Mouse (Mus musculus): ENCODE data around the gene BC037034.

BC037034 gene

DNA sequence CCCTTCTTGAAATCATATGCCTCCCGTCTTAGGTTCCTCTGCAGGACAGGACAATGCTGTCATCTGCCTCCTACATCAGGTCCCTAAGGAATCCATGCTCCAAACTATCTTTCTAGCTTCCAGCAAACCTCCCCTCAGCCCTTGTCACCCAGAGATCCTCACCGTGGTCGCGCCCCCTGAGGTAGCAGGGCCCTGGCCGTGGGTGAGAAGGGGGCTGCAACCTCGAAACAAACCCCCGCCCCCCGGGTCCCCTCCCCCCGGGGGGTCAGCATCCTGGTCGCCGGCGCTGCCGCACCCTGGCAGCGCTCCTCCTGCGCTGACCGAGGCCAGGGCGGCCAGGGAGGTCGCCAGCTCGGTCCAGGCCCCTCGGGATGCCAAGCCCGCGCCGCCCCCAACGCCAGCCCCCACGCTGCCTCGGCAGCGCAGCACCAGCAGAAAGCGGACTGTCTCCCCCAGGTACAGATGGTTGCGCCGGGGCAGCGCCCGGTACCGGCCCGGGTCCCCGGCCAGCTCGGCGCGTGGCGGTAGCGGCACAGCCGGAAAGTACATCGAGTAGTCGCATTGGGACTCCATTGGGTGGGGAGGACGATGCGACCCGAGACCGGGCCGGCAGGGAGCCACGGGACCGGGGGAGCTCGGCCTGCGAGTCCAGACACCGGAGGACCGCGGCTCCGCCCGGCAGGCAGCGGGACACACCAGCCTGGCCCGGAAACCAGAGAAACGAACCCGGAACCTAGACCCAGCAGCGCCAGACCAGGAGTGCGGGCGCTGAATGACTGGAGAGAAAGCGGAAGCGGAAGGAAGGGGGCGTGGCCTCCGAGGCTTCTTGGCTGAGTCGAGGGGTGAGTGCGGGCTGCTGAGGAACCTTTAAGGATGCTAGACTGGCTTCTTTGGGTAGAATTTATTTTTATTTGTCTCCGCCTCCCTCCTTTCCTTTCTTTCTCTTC lies at the start of gene BC037034:
TSS of gene BC037034 (minus strand) at position 774 of the 947 bp plus-strand sequence.
- peak; percentile 71 to 86 for DNase-seq (ENCODE audit: low read depth in 1 of 2, low spot score in 2 of 2)

DNA sequence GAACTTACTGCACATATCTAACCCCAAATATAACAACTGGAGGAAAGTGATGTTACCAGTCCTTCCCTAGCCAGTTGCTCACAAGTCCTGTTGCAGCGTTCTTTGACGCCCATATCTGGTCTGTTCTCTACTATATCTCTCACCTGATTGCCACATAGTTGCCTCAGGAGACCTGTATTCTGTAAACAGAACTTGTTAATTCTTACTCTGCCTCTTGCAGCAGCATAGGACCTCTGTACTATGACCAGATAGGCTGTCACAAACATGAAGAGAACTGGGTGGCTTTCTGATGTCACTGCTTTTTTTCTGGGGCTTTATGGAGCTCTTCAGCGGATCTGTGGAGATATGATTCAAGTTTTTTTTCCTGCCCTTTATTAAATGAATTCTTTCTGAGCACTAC lies 49.0 kb upstream of the BC037034 start:
- no peak for DNase-seq (ENCODE audit: low read depth in 1 of 2, low spot score in 2 of 2)

DNA sequence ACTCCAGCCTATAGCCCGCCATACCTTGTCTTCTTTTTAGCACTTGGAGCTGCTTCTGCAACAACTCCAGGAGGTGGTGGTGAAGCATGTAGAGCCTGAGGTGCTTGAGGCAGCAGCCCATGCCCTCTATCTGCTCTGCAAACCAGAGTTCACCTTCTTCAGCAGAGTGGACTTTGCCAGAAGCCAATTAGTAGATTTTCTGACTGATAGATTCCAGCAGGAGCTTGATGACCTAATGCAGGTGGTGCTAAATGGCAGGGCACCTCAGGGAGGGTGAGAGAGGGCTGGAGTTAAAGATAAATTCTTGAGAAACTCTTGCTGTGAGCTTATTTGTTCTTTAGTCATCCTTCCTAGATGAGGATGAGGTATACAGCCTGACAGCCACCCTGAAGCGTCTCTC lies 35.8 kb upstream of the BC037034 start:
- DNase-seq (ENCODE audit: low read depth in 1 of 2, low spot score in 2 of 2), result no peak

DNA sequence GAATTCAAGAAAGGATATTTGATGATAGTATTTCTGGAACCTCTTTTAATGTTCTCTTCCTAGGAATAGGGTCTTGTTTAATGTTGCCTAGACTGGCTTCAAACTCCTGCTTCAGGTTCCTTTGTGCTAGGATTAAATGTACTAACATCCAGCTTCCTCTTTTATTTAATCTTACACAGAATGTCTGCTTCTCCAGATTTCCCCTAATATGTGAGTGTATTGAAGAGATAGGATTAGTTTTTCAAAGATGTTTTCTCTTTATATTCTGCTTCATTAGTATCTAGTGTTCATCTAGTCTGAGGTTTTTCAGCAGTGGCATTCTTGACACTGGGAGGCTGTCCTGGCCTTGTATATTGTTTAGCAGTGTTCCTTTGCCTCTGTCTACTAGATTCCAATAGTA lies 30.3 kb upstream of the BC037034 start:
- DNase-seq (ENCODE audit: low read depth in 1 of 2, low spot score in 2 of 2), result no peak

DNA sequence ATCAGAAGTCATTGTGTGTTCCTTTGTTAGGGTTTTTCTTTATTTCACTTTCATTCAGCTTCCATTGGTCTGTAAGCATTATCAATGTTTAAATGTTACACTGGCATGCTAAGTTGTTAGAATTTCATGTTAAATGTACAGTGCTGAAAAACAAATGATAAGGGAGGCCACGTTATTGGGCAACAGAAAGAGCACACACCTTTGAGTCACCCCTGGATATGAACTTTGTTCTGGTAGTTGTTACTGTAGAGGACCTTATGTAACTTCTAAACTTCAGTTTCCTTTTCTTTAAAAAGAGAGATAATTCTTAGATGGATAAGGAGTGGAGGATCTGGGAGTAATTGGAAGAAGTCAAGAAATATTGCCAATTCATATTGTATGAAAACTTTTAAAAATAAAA lies 27.8 kb upstream of the BC037034 start:
- DNase-seq (ENCODE audit: low read depth in 1 of 2, low spot score in 2 of 2), result no peak

DNA sequence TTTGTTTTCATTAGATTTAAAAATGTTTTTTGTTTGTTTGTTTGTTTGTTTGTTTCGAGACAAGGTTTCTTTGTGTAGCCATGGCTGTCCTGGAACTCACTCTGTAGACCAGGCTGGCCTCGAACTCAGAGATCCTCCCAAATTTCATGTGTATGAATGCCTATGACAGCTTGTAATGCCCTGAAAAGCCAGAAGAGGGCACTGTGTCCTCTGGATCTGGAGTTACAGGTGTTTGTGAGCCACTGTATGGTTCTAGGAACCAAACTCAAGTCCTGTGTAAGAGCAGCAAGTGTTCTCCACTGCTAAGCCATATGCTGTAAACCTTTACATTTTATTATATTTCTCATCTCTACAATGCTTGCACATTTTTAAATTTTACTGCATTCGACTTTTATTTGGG lies 24.0 kb upstream of the BC037034 start:
- no peak for DNase-seq (ENCODE audit: low read depth in 1 of 2, low spot score in 2 of 2)

DNA sequence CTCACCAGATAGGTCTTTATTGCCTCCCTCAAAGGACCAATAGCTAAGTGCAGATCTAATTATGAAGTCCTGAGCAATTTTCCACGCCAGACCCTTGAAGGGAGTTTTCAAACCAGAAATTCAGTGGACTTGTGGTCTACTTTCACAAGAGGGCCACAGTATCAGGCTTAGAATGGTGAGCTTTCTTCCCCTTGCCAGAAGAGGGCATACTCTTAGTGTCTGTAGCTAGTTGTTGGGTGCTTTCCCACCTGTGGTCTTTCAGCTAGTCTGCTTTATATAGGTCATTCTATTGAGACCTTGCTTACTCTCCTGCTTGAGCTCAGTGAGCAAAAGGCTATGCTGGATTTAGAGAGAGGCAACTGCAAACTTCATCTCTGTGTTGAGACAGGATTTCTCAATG lies 19.7 kb upstream of the BC037034 start:
- DNase-seq (ENCODE audit: low read depth in 1 of 2, low spot score in 2 of 2), result no peak

DNA sequence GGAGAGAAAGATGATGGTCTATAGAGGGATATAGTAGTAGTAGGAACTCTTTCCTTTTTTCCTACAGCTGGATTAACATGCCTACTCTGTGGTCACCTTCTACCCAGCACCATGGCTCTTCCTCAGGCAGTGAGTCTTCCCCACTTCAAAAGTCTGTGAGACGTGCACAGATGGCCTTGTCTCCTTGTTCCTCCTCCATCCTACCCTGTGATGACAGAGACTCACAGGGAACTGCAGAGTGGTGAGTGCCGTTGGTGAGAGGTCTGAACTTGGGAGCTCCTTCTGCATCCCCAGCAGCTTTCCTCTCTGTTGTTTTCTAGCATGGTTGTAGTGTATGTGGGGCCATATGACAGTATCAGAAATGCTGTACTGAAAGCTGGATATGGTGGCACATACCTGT lies 18.0 kb upstream of the BC037034 start:
- no peak for DNase-seq (ENCODE audit: low read depth in 1 of 2, low spot score in 2 of 2)

DNA sequence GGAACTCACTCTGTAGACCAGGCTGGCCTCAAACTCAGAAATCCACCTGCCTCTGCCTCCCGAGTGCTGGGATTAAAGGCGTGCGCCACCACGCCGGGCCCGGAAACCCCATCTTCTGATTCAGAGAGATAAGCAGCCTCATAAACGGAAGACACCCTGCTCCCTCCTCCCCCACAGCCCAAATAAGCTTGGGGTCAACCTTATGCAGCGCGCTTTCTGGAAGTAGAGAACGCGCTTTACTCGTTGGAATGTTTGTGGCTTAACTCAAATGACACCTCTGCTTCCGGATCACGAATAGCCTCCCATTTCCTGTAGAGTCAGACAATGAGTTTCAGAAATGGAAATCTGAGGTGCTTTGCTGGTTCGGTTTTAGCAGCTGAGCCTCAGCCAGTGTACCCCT lies 17.0 kb upstream of the BC037034 start:
- no peak for DNase-seq (ENCODE audit: low read depth in 1 of 2, low spot score in 2 of 2)

DNA sequence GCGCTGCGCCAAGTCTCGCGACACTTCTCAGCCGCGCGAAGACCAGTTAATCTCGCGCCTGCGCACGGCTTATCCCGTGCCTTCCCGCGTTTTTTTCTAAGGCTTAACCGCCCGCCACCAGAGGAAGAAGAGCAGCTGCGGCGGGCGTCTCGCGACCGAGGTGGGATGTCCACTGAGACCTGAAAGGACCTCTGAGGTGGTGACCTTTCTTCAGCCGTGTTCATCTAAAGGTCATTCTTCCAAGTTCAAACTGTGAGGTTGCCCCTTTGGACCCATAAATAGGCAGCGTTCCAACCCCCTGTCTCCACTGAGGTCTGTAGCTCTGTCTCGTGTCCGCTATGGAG lies 16.6 kb upstream of the BC037034 start:
- no peak for DNase-seq (ENCODE audit: low read depth in 1 of 2, low spot score in 2 of 2)

DNA sequence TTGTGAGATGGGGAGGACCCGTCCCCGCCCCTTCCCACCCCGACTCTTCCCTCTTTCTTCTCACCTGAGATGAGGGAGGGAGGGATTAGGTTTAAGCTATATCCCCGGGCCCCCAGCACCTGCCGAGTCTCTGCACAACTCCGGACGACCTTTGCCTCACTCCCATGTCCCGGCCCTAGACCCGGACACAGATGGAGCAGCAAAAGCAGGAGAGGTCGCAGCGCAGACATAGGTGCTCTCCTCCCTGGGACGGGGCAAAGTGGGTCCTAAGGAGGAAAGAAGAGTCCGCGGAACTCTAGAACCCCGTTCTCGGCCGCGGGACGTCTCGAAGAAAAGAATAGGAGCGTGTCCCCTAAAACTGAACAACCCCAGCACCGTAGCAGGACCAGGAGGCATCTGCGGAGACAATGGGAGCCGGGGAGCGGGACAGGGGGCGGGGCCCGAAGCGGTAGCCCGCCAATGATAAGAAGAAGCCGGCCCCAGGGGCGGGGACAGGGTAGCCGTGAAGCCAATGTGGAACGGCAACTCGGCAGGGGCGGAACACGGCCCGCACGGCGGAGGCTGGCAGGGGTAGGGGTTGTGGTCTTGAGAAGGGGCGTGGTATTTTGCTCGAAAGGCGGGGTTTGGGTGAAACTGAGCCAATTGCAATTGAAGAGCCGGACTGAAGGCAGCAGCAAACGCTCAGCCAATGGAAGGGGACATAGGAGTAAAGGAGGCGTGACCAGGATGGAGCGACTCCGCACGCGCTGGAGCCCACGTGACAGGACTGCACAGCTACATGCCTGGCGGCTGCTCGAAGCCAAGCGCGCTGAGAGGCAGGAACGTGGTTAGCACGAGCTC lies 16.0 kb upstream of the BC037034 start, which contains the start of the genes Gm43720, Gpc2 and Stag3:
TSS of gene Gm43720 (minus strand) at position 374 of the 840 bp plus-strand sequence.
TSS of gene Gpc2 (minus strand) at position 421 of the 840 bp plus-strand sequence.
TSS of gene Stag3 (plus strand) at position 656 of the 840 bp plus-strand sequence.
- peak; percentile 64 to 76 for DNase-seq (ENCODE audit: low read depth in 1 of 2, low spot score in 2 of 2)

DNA sequence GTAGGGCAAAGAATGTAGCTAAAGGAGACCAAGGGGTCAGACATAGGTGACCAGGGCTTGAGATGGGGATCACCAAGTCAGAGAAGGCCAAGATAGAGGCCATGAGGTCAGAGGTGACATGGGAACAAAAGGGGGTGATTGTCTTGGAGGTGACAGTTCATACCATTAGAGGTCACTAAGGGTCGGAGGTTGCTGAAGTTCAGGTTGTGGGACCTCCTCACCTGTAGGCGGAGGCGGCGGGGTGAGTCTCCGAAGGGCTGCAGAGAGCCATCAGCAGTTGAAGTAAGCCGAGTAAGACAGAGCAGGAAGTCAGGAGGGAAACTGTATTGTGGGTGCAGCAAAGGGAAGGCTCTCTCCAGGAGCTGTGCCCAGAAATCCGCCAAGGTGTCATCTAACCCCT lies 14.2 kb upstream of the BC037034 start:
- DNase-seq (ENCODE audit: low read depth in 1 of 2, low spot score in 2 of 2), result no peak

DNA sequence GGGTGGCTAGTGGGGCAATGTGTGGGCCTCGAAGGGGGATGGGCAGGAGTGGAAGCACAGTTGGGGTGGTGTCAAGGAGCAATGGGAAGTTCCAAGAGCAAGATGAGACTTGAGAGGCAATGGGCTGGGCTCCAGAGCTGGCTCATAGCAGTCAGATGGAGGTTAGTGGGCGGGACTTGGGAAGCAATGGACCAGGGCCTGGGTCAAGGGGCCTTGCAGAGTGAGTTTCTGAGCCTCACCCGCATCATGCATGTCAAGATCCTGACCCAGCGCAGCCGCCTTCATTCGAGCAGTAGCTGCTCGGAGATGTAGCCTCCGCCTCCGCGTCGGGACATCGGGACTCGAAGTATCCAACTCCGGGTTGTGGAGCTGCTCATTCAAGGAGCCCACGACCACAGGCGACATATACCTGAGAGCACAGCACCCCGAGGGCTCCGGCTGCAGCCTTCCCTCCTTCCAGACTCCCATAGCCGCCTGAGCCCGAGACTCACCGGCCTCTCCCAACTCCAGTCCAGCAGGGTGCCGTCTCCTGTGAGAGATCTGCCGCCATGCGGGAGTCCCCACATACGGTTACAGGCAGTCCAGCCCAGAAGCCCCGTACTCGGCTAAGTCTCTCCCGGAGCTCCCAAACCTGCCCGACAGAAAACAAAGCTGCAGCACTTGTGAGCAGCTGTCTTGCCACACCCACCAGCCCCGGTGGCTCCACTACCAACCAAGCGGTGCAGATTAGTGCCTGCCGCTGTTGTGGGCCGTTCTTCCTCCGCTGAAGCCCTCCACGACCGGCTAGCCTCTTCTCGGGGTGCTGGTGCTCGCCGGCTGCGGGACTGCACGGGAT lies 11.6 kb upstream of the BC037034 start:
- DNase-seq (ENCODE audit: low read depth in 1 of 2, low spot score in 2 of 2), result no peak

DNA sequence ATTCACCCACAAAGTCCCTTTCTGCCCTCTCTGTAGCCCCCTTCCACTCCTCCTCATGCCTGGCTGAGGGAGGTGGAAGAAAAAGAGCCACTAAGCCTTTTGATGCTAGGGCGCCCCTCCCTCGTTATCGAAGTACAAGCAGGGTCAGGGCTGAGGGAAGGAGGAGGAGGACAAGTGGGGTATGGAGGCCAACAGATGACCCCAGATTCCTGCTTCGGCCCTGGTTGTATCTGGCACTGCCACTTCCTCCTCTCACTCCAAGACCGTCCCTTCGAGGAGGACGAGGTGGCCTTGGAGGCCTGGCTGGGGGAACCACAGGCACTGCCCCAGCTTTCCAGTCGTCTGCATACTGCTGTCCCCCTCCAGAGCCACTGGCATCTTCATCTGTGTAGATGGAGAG lies 10.4 kb upstream of the BC037034 start:
- no peak for DNase-seq (ENCODE audit: low read depth in 1 of 2, low spot score in 2 of 2)

DNA sequence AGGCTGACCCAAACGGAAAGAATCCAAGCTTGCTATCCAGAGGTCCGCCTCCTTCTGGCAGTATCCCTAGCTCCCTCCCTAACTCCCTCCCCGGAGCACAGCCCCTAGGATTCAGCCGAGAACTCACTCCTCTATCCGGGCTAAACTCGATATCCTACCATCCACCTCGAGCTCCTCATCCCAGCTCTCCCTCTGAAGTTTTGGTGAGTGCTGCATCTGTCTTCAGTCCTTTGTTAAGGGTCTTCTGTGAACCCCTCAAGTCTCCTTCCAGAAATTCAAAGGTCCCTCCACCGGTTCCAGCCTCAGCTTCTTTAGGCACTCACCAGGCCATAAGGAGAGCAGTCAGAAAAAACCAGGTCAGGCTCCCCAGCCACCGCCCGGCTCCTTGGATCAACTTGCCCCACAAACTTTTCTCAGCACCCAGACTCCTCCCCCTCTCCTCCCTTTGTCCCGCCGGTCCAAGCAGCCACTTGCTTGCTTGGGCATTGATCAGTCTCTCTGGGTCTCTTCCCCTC lies 8.6 kb upstream of the BC037034 start, which contains the start of gene Gal3st4:
TSS of gene Gal3st4 (minus strand) at position 432 of the 515 bp plus-strand sequence.
- DNase-seq (ENCODE audit: low read depth in 1 of 2, low spot score in 2 of 2), result no peak

DNA sequence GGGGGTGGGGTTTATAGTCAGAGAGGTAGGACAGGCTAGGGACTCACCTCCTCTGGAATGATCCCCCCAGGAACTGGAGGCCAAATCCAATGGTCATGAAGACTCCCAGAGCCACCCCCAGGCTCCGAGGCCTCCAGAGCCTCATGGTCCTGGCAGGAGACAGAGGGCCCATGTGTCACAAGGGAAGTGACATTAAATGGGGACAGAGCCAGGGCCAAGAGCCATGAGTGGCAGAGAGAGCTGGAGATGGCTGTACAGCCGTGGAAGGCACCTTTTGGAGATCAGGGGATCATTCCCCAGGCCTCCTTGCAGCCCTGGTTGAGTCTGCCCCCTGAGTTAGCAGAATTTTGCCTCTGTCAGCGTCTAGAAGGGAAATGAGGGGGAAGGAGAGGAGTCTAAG lies 7.4 kb upstream of the BC037034 start:
- DNase-seq (ENCODE audit: low read depth in 1 of 2, low spot score in 2 of 2), result no peak

DNA sequence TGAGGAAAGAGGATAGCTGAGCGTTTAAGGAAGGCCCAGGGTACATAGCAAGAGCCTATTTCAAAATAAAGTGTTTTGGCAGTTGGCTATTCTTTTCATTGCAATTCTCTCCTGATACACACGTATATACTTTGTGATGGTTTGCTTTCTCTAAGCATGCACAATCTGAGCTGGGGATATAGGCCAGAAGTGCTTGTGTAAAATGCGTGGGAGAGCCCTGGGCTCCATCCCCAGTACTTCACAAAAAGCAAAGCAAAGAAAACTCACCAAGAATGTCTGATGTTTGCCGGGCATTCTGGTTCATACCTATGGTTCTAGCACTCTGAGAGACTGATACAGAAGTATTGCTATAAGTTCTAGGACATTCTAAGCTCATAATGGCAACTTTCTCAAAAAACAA lies 5.1 kb upstream of the BC037034 start:
- DNase-seq (ENCODE audit: low read depth in 1 of 2, low spot score in 2 of 2), result no peak

DNA sequence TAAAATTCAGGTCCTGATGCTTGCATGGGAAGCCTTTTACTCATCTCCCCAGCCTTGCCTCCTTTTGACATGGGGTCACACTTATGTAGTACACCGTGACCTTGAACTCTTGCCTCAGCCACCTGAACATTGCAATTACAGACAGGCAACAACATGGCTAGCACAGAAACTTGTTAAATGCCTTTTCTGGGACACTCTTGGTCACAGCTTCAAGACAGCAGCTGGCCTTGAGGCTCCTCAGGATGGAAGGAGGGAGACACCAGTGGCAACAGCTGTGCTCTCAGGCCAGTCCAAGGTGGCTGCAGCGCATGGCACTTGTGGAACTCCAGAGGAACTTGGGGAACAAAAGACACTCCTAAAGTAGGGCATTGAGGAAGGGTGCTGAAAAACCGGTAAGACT lies 3.3 kb upstream of the BC037034 start:
- no peak for DNase-seq (ENCODE audit: low read depth in 1 of 2, low spot score in 2 of 2)

DNA sequence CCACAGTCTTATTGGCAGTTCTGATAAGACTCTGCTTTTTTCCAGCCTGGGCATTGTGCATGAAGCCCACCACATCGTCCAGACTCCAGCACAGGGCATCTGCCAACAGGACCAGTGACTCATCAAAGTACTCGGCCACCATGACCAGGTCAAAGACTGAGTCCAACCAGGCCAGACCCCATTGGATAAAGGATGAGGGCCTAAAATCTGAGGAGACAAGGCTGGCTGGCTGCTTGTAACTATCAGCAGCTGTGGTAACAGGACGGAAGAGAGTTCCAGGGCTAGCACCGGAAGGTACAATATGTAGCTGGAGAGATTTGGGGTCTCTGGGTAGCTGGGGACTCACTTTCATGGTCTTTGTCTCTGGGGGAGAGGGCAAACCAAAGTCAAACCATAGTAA lies 1.9 kb upstream of the BC037034 start:
- DNase-seq (ENCODE audit: low read depth in 1 of 2, low spot score in 2 of 2), result no peak

DNA sequence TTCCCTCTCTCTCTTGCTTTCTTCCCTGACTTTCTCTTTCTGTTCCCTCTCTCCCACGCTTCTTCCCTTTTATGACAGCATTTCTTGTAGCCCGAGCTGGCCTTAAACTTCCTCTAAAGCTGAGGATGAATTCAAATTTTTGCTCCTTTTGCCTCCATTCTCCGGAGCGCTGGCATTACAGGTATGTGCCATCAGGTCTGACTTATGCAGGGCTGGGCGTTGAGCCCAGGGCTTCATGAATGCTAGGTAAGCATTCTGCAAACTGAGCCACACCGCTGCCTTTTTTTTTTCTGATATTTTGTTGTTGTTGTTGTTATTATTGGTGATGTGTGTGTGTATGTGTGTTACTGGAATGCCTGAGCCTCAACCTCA lies 360 bp upstream of the BC037034 start:
- DNase-seq (ENCODE audit: low read depth in 1 of 2, low spot score in 2 of 2), result no peak

All from monocyte, adult 2 months (primary cell).